Mouse (Mus musculus) heart, adult 2 months (tissue): ENCODE measurements at regions not wholly inside any gene's neighbourhood (a gene's known extent, or its start where the extent isn't known, plus 50 kb on each side); places are given as distances from the start of the nearest gene placed in this dataset.

ENCODE experiments used
- DNase-seq, 2 experiments: peaks; one replicate each; pipeline ENCODE4 v3.0.0; 2021
- H3K27ac ChIP-seq: fragments of 200-600 bp; 2 replicates; pipeline ENCODE4 v1.8.1; 2022
- H3K27me3 ChIP-seq: fragments of 200-500 bp; 2 replicates; pipeline ENCODE4 v1.6.1; 2012; ENCODE audit warnings: mild to moderate bottlenecking, low read length, inconsistent platforms, mixed read lengths; ENCODE audit not compliant: control insufficient read depth, insufficient read depth
- H3K36me3 ChIP-seq: fragments of 200-500 bp; 2 replicates; pipeline ENCODE4 v1.6.1; 2012; ENCODE audit warnings: low read length, inconsistent platforms; ENCODE audit not compliant: control insufficient read depth, insufficient read depth
- H3K4me1 ChIP-seq: fragments of 200-500 bp; 2 replicates; pipeline ENCODE4 v1.6.1; 2011; ENCODE audit warnings: low read length; ENCODE audit not compliant: control insufficient read depth, insufficient read depth
- H3K4me3 ChIP-seq: fragments of 200-600 bp; 2 replicates; pipeline ENCODE4 v1.8.1; 2022
- H3K79me2 ChIP-seq: fragments of 200-500 bp; replicated peaks from 2 replicates; pipeline ENCODE4 v1.6.1; 2012; ENCODE audit warnings: mild to moderate bottlenecking, inconsistent platforms, low read length, moderate library complexity, mixed read lengths; ENCODE audit not compliant: control insufficient read depth, insufficient read depth
- H3K9ac ChIP-seq: fragments of 200-500 bp; 2 replicates; pipeline ENCODE4 v1.6.1; 2012; ENCODE audit warnings: low read depth, mild to moderate bottlenecking, control low read depth, inconsistent platforms, low read length, mixed read lengths
- CTCF ChIP-seq: fragments of 200-600 bp; IDR thresholded peaks from 2 replicates; pipeline ENCODE4 v1.8.1; 2022; ENCODE audit warnings: antibody characterized with exemption, mild to moderate bottlenecking, moderate library complexity
- EP300 ChIP-seq: fragments of 200-500 bp; IDR thresholded peaks from 2 replicates; pipeline ENCODE4 v1.6.1; 2011; ENCODE audit warnings: low read depth, low read length, control low read depth; ENCODE audit not compliant: insufficient read depth
- POLR2A ChIP-seq: fragments of 200-500 bp; IDR thresholded peaks from 2 replicates; pipeline ENCODE4 v1.6.1; 2011; ENCODE audit warnings: mild to moderate bottlenecking, low read depth, low read length, control low read depth; ENCODE audit not compliant: insufficient read depth
- WGBS: fragments of 180-500 bp; shearing (Covaris S2); methylation state at CpG from one replicate; pipeline ENCODE4 v1.1.7; 2018; 5-methylcytosine and 5-hydroxymethylcytosine counted together
- intact Hi-C: fragments of 180-260 bp; cut with DNase I; formaldehyde crosslinking; loops from one replicate; pipeline ENCODE4 v1.15.1; 2025

- no peaks in the 10 kb centered on the region for H3K27me3 ChIP-seq
- no peak overlapping the region for H3K4me3 ChIP-seq
- no peak for DNase-seq
- no peaks in the 10 kb centered on the region for H3K36me3 ChIP-seq
- H3K4me1 ChIP-seq: no peaks in the 10 kb centered on the region
- 85% methylated on average over 4 of the region's 4 CpGs for WGBS
- intact Hi-C loops: no loop called here
- TF ChIP-seq EP300 (no peak), POLR2A (no peak)
- no peaks in the 10 kb centered on the region for H3K79me2 ChIP-seq
- no peak overlapping the region for H3K27ac ChIP-seq
- H3K9ac ChIP-seq: no peak overlapping the region
These were observed 110.4 kb upstream of the Neil3 start for GRCm38 (mm10) chr8:53749263-53749662.

GRCm38 (mm10) chr8:53769211-53769610 lies 130.3 kb upstream of the Neil3 start:
- H3K4me3 ChIP-seq: no peak overlapping the region
- DNase-seq: no peak

GRCm38 (mm10) chr8:53775511-53775910 lies 136.6 kb upstream of the Neil3 start:
- DNase-seq: no peak
- H3K27ac ChIP-seq: no peak overlapping the region
- intact Hi-C loops: no loop called here
- no peaks in the 10 kb centered on the region for H3K4me1 ChIP-seq
- no peaks in the 10 kb centered on the region for H3K79me2 ChIP-seq
- H3K27me3 ChIP-seq: no peaks in the 10 kb centered on the region
- no peaks in the 10 kb centered on the region for H3K36me3 ChIP-seq
- no peak overlapping the region for H3K9ac ChIP-seq
- no peak for TF ChIP-seq POLR2A
- TF ChIP-seq EP300: no peak
- TF ChIP-seq CTCF: no peak
- no peak overlapping the region for H3K4me3 ChIP-seq

More at GRCm38 (mm10) chr8:53769211-53769610, 130.3 kb upstream of the Neil3 start:
- no peak for TF ChIP-seq POLR2A
- TF ChIP-seq CTCF: no peak
- no peak for TF ChIP-seq EP300
- Histone ChIP-seq H3K4me1 (no peaks in the 10 kb centered on the region), H3K9ac (no peak overlapping the region), H3K79me2 (no peaks in the 10 kb centered on the region), H3K27ac (no peak overlapping the region), H3K27me3 (no peaks in the 10 kb centered on the region), H3K36me3 (no peaks in the 10 kb centered on the region)
- intact Hi-C loops: no loop called here

GRCm38 (mm10) chr8:53780886-53781285 lies 142.0 kb upstream of the Neil3 start:
- TF ChIP-seq EP300 (no peak), CTCF (no peak), POLR2A (no peak)
- no peaks in the 10 kb centered on the region for H3K27me3 ChIP-seq
- intact Hi-C loops: no loop called here
- H3K9ac ChIP-seq: no peak overlapping the region
- H3K27ac ChIP-seq: no peak overlapping the region; the same call in 1 of the 2 replicates
- H3K4me3 ChIP-seq: no peak overlapping the region
- no peaks in the 10 kb centered on the region for H3K79me2 ChIP-seq
- WGBS: 55% methylated on average over 2 of the region's 2 CpGs
- H3K4me1 ChIP-seq: no peaks in the 10 kb centered on the region
- H3K36me3 ChIP-seq: no peaks in the 10 kb centered on the region
- DNase-seq: peak in 1 of 2 experiments; percentile 39

- Histone ChIP-seq H3K9ac (no peak overlapping the region), H3K36me3 (no peaks in the 10 kb centered on the region), H3K4me1 (no peaks in the 10 kb centered on the region), H3K27me3 (no peaks in the 10 kb centered on the region), H3K27ac (no peak overlapping the region), H3K4me3 (no peak overlapping the region), H3K79me2 (no peaks in the 10 kb centered on the region)
- intact Hi-C loops: no loop called here
- DNase-seq: no peak
- TF ChIP-seq EP300 (no peak), POLR2A (no peak), CTCF (no peak)
- 59% methylated on average over 4 of the region's 4 CpGs for WGBS
These were observed 143.0 kb upstream of the Neil3 start for GRCm38 (mm10) chr8:53781885-53782284.

GRCm38 (mm10) chr8:53788202-53788601 lies 149.3 kb upstream of the Neil3 start:
- H3K4me1 ChIP-seq: no peaks in the 10 kb centered on the region
- H3K36me3 ChIP-seq: no peaks in the 10 kb centered on the region
- no peaks in the 10 kb centered on the region for H3K79me2 ChIP-seq
- no peaks in the 10 kb centered on the region for H3K27me3 ChIP-seq
- TF ChIP-seq CTCF (no peak), POLR2A (no peak), EP300 (no peak)
- DNase-seq: no peak
- 35% methylated on average over 1 of the region's 1 CpGs for WGBS
- H3K9ac ChIP-seq: no peak overlapping the region
- H3K4me3 ChIP-seq: no peak overlapping the region
- H3K27ac ChIP-seq: no peak overlapping the region
- intact Hi-C loops: no loop called here

GRCm38 (mm10) chr8:53821148-53821547 lies 182.3 kb upstream of the Neil3 start:
- DNase-seq: no peak
- WGBS: 51% methylated on average over 1 of the region's 1 CpGs
- intact Hi-C loops: no loop called here
- Histone ChIP-seq H3K27me3 (no peaks in the 10 kb centered on the region), H3K79me2 (no peaks in the 10 kb centered on the region), H3K27ac (no peak overlapping the region), H3K4me1 (no peaks in the 10 kb centered on the region), H3K36me3 (no peaks in the 10 kb centered on the region), H3K4me3 (no peak overlapping the region), H3K9ac (no peak overlapping the region)
- TF ChIP-seq EP300 (no peak), CTCF (no peak), POLR2A (no peak)
